Mouse (Mus musculus): ENCODE results near the gene Myo5c.

Myo5c gene

GRCm38 (mm10) chr9:75322099-75322885 is 90.5 kb downstream of the Myo5c start:
- DNase-seq (ENCODE audit: low spot score in 2 of 2) = no peak

- DNase-seq (ENCODE audit: low spot score in 2 of 2) = no peak
Measured at GRCm38 (mm10) chr9:75328047-75328446, 96.2 kb downstream of the Myo5c start.

- DNase-seq (ENCODE audit: low spot score in 2 of 2) = no peak
Measured at GRCm38 (mm10) chr9:75330821-75331220, 99.0 kb downstream of the Myo5c start.

- DNase-seq (ENCODE audit: low spot score in 2 of 2) = no peak
Measured at GRCm38 (mm10) chr9:75334440-75334839, 102.6 kb downstream of the Myo5c start.

GRCm38 (mm10) chr9:75338016-75338415 is 106.2 kb downstream of the Myo5c start:
- no peak for DNase-seq (ENCODE audit: low spot score in 2 of 2)

- DNase-seq (ENCODE audit: low spot score in 2 of 2) = no peak
Measured at GRCm38 (mm10) chr9:75342433-75342832, 110.6 kb downstream of the Myo5c start.

GRCm38 (mm10) chr9:75347458-75347857 is 115.6 kb downstream of the Myo5c start, which contains the start of gene Bcl2l10:
Gene Bcl2l10, plus strand, starts transcription at chr9:75347758.
- no peak for DNase-seq (ENCODE audit: low spot score in 2 of 2)

GRCm38 (mm10) chr9:75348066-75348465 is 116.2 kb downstream of the Myo5c start:
- no peak for DNase-seq (ENCODE audit: low spot score in 2 of 2)

GRCm38 (mm10) chr9:75348641-75349040 is 116.8 kb downstream of the Myo5c start:
- no peak for DNase-seq (ENCODE audit: low spot score in 2 of 2)

GRCm38 (mm10) chr9:75353094-75353493 is 121.3 kb downstream of the Myo5c start:
- DNase-seq (ENCODE audit: low spot score in 2 of 2) = no peak
